Mouse (Mus musculus) embryo, embryonic 11.5 days (tissue): ENCODE results near the gene D16Ertd472e.

ENCODE experiments used
- DNase-seq: peaks from one replicate; pipeline ENCODE4 v3.0.0-alpha.2; 2012; ENCODE audit warnings: low read depth, low spot score

Gene D16Ertd472e

DNA sequence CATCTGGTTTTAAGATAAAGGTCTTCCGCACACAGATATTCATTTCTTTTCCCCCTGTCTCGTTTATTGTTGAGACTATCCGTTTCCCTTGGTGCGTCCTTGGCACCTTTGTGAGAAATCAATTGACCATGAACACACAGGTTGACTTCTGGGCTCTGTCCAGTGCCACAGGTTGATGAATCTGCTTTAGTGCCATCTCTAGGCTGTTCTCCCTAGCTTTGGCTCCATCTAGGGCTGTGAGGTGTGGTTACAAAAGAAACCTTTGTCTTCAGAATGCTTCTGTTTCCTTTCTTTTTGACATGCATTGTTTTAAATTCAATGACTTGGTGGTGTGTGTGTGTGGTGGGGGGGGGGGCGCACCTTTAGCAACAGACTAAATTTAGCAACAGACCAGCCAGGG, 85.7 kb downstream of the D16Ertd472e start:
- no peak for DNase-seq
